Mouse (Mus musculus) bone marrow macrophage, adult 2 months (primary cell): ENCODE results near the gene Tas2r140. TPM values are rescaled to one million over a fixed set of nuclear protein-coding genes. Genes with fewer than 3 reads are reported as not detected.
A peak's percentile ranks its signal among the peaks of the same experiment; 100 is the strongest.

Experiments used
- H3K27ac ChIP-seq: 2 replicates; pipeline ENCODE4 v1.5.1; 2012; ENCODE audit warnings: low read depth, low read length; ENCODE audit not compliant: insufficient read depth
- H3K4me1 ChIP-seq: 2 replicates; pipeline ENCODE4 v1.6.1; 2012; ENCODE audit warnings: low read length; ENCODE audit not compliant: control insufficient read depth, insufficient read depth
- H3K4me3 ChIP-seq: 2 replicates; pipeline ENCODE4 v1.5.1; 2012; ENCODE audit warnings: mild to moderate bottlenecking, low read length, moderate library complexity; ENCODE audit not compliant: insufficient read depth
- CTCF ChIP-seq: IDR thresholded peaks from 2 replicates; pipeline ENCODE4 v1.5.1; 2012; ENCODE audit warnings: low read depth, mild to moderate bottlenecking, low read length, moderate library complexity
- POLR2A ChIP-seq: IDR thresholded peaks from 2 replicates; pipeline ENCODE4 v1.6.1; 2012; ENCODE audit warnings: mild to moderate bottlenecking, low read depth, low read length, borderline replicate concordance
- polyA plus RNA-seq: library from polyadenylated mRNA; stranded (reverse); fragments of >200 nt; gene quantifications from 2 replicates; pipeline ENCODE4 v1.2.4, GENCODE M21; 2012; ENCODE audit not compliant: missing spikeins, insufficient read depth, insufficient read length

Gene Tas2r140
- polyA plus RNA-seq = not detected in 2 replicates

DNA sequence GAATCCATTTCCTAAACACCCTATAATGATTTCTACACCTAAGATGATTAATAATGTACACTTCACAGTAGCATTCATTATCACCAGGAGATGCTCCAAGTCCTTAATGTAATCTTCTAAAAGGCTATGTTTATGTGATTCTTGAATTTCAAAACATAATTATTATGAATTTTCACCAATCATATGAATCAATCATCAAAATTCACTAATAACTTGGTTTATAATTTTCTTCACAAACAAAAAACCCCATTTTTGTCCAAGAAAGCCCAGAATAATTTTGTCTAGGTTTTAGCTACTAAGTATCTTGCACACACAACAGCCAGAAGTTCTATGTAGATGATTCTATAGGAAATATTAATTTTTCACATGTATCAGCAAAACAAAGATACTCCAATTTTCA is at the start of gene Tas2r140:
Gene Tas2r140 (minus strand): TSS at position 101 of the 400 bp plus-strand sequence.
- H3K4me1 ChIP-seq = no peaks in the 10 kb centered on the region
- H3K27ac ChIP-seq = no peak within 1 kb of the TSS
- no peak for TF ChIP-seq POLR2A
- no peak for TF ChIP-seq CTCF
- no peak within 1 kb of the TSS for H3K4me3 ChIP-seq

GRCm38 (mm10) chr6:133104609-133104921 is 48.9 kb upstream of the Tas2r140 start, which contains the start of gene Smim10l1:
Smim10l1 (plus strand) TSS chr6:133104909.
- TF ChIP-seq POLR2A (no peak), CTCF (no peak)
- H3K4me1 ChIP-seq = peaks cover 2% of the 10 kb centered on the region; the same call in 1 of the 2 replicates
- peak within 1 kb of the TSS; percentile 80 for H3K4me3 ChIP-seq
- H3K27ac ChIP-seq = peak within 1 kb of the TSS; percentile 81

DNA sequence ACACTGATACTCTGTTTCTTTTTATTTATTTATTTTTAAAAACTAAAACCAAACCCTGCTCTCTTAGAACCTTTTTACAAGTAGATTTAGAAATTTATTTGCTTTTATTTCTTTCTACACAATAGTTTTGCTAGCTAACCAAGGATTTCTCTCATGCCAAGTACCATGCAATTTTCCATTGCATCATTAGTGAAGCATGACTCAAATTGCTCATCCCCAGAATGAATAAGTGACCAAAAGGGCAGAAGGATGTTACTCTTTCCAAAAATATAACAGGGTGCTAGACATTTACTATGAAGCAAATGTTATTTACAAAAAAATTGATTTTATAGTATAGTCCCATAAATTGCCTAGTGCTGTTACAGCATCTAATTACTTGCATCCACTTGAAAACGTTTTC is 46.8 kb upstream of the Tas2r140 start:
- no peak overlapping the region for H3K27ac ChIP-seq
- peaks cover 2% of the 10 kb centered on the region; the same call in 1 of the 2 replicates for H3K4me1 ChIP-seq
- TF ChIP-seq POLR2A (no peak), CTCF (no peak)
- H3K4me3 ChIP-seq = no peak overlapping the region

DNA sequence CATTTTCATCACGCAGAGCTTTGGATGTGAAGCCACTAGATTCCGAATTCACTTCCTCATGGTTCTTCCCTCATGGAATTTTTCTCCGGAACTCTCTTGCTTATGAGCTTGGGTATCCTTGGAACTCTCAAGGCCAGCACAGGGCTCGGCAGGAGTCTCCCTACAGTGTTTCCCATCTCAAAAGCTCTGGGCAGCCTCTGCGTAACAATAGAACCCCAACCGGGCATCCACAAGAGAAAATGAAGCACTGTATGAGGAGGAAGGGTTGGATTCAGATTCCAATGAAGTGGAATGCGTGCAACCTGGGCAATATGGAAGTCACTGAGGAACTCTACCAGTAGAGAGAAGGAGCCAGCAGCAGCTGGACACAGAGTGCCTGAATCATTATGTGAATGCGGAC is 36.6 kb upstream of the Tas2r140 start:
- TF ChIP-seq CTCF (no peak), POLR2A (no peak)
- Histone ChIP-seq H3K4me1 (no peaks in the 10 kb centered on the region), H3K27ac (no peak overlapping the region), H3K4me3 (no peak overlapping the region)

DNA sequence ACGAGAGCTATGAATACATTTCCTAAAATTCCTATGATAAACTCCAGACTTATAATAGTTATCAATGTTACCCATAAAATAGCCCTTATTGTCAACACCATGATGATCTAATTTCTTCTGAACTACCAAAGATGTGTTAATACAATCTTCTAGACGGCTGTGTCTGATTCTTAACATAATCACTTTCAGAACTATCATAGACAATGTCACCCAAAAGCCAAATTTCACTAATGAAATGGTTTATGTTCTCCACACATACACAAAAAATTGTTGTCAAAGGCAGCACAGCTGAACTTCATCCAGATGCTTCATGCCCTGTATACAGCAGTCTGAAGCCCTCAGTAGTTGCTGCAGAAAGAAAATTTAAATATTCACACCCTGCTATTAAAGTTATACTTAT is 18.6 kb downstream of the Tas2r140 start, which contains the start of gene Tas2r103:
Gene Tas2r103 (minus strand): TSS at position 101 of the 400 bp plus-strand sequence.
- H3K4me3 ChIP-seq = no peak within 1 kb of the TSS
- no peak within 1 kb of the TSS for H3K27ac ChIP-seq
- H3K4me1 ChIP-seq = no peaks in the 10 kb centered on the region
- TF ChIP-seq POLR2A (no peak), CTCF (no peak)

Other genes with a start within 250 kb of the Tas2r140 start
- gene Tas2r123, start 208.7 kb downstream of the Tas2r140 start, polyA plus RNA-seq = not detected in 2 replicates
- not detected in 2 replicates for gene Tas2r116, start 200.4 kb downstream of the Tas2r140 start, polyA plus RNA-seq
- not detected in 2 replicates for gene Tas2r110, start 187.8 kb downstream of the Tas2r140 start, polyA plus RNA-seq
- gene Tas2r113, start 162.8 kb downstream of the Tas2r140 start, polyA plus RNA-seq = not detected in 2 replicates
- not detected in 2 replicates for gene Tas2r125, start 146.2 kb downstream of the Tas2r140 start, polyA plus RNA-seq
- not detected in 2 replicates for gene Tas2r129, start 104.7 kb downstream of the Tas2r140 start, polyA plus RNA-seq
- gene Tas2r131, start 97.9 kb downstream of the Tas2r140 start, polyA plus RNA-seq = not detected in 2 replicates
- gene Tas2r109, start 74.9 kb downstream of the Tas2r140 start, polyA plus RNA-seq = not detected in 2 replicates
- gene Tas2r103, start 18.7 kb downstream of the Tas2r140 start, polyA plus RNA-seq = not detected in 2 replicates
- 38.8 and 45.5 TPM in 2 replicates for gene Smim10l1, start 49.1 kb upstream of the Tas2r140 start, polyA plus RNA-seq
- gene 5530400C23Rik, start 236.4 kb upstream of the Tas2r140 start, polyA plus RNA-seq = not detected in 2 replicates